Mouse (Mus musculus) heart, adult 18-20 months (tissue): Measurements from ENCODE around the gene Mpped1. TPM values are rescaled to one million over a fixed set of nuclear protein-coding genes. Genes with fewer than 3 reads are reported as not detected.

Source experiments
- DNase-seq, 2 experiments: peaks; one replicate each; pipeline ENCODE4 v3.0.0; 2021 to 2022; ENCODE audit warnings: mixed read lengths in 1 of 2
- total RNA-seq, 2 experiments: library from RNA; stranded (reverse); gene quantifications; 2 replicates each; pipeline ENCODE4 v1.2.3; 2021

Mpped1 gene
- total RNA-seq, 2 experiments from 2014 or later = not detected

GRCm38 (mm10) chr15:83789046-83789445 lies 9.8 kb downstream of the Mpped1 start:
- DNase-seq = no peak

DNA sequence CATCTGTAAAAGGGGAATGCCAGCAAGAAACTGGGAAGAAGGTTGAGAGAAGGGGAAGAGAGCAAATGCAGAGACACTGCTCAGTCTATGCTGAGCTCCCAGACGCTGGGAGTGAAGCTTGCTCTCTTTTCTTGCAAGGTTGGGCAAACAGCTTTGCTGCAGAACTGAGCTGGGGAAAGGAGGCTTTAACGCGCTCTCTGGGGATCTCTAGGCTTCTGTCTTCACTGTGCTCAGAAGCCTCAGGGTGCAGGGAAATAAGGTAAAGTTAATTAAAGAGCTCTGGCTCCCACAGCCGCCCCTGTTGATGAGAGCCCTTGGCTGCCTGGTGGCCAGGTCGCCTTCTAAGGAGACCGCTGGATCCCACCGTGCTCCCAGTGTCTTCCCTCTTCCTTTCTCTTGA lies 17.7 kb downstream of the Mpped1 start:
- DNase-seq = no peak

DNA sequence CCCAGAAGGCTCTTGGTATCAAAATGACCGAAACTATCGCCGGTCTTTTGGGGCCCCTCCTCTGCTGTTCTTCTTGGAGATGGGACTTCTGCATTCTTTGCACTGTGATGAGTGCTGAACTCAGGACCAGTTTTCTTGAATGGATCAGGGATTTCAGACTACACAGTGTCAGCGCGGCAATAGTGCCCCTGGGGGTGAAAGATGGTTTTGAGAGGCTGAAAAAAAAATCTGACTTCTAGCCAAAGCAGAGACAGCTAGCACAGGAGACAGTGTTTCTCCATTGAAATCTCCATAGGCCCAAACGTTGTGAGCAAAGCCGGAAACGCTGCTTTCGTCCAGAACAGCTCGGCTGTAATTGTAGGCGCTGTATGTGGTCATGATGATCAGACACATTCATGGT lies 19.7 kb downstream of the Mpped1 start:
- no peak for DNase-seq

- no peak for DNase-seq
These were observed 21.7 kb downstream of the Mpped1 start for GRCm38 (mm10) chr15:83801011-83801410.

DNA sequence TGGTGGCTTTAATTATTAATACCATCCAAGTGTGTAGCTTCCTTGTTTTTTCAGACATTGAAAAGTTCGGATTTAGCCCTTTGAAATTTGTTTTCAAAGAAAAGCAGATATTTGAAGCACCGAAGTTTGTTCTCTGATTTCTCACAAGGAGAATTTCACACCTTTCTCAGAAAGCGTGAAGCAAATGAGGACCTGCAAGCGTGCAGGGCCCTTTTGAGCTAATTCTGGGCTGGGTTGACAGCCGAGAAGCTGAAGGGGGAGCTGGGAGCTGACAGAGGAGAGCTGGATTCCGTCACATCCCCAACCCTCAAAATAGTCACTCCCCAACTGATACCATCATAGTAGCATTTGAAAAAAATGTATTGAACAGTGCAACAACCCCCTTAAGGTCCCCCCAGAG lies 34.8 kb downstream of the Mpped1 start:
- DNase-seq = no peak

- DNase-seq = no peak
These were observed 48.7 kb downstream of the Mpped1 start for GRCm38 (mm10) chr15:83828011-83828410.

- DNase-seq = no peak
These were observed 50.0 kb downstream of the Mpped1 start for GRCm38 (mm10) chr15:83829226-83829625.

DNA sequence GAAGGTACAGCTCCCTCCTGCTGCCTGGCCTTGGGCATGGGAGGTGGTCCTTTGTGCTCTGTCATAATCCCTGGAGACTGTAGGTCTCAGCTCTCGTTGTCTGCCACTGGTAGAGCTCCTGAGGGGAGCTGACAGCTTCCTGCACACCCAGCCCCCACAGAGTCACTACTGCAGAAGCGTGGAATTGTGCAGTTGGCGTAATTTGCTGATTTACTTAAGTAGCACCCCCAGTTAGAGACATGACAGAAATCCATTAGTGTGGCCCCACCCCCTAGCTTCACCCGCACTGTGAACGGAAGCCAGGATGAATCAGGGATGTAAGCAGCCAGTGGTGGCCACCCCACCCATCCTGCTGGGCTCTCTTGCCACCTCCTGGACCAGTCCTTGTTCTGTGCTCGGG lies 53.0 kb downstream of the Mpped1 start:
- DNase-seq = no peak

DNA sequence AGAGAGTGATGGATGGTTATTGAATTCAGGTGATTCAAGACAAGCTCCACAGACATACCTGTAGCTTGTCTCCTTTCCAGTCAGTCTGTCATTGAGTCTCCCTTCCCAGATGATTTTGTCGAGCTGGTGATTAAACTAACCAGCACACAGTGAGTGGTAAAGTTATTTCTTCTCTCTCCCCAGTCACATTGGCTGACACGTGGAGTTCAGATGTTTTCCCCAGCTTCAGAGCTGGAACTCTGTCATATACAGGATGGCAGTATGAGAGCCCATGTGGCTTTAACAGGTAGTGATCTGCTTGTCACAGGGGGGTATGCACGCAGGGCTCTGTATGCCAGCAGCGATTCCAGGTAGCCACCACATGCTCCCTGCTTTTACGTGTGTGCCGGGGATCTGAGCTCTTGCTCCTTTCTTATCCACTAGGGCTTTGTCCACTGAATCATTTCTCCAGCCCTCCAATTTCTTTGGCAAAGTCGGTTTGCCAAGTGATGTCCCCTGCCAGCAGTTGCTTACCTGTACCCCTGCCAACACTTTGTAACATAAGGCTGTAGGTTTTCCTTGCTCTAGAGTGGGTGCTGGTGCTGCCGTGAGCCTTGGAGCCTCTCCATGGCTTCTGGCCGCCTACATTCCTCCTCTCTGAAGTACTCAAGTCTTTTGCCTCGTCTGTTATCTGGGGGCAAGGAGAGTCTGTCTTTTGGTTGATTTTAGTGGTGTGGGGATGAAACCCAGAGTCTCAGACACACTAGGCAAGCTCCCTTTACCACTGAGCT lies 61.9 kb downstream of the Mpped1 start:
- DNase-seq = no peak

DNA sequence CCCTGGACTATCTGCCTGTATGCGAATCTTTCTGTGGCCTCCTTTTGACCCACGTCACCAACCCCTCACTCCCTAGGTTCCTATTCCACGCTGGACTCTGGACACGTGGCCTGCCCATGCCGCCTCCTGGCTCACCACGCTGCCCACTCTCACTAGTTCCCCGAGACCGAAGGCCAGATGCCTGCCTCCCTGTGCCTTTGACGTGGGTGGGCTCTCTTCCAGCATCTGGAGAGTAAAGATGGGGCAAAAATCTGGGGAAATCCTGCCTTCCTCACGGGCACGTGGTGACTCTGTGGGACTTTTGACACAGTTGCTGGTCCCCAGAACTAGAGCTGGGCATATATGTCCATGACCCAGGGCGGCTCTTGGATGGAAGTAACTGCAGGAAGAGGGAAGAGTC lies 63.2 kb downstream of the Mpped1 start:
- no peak for DNase-seq

DNA sequence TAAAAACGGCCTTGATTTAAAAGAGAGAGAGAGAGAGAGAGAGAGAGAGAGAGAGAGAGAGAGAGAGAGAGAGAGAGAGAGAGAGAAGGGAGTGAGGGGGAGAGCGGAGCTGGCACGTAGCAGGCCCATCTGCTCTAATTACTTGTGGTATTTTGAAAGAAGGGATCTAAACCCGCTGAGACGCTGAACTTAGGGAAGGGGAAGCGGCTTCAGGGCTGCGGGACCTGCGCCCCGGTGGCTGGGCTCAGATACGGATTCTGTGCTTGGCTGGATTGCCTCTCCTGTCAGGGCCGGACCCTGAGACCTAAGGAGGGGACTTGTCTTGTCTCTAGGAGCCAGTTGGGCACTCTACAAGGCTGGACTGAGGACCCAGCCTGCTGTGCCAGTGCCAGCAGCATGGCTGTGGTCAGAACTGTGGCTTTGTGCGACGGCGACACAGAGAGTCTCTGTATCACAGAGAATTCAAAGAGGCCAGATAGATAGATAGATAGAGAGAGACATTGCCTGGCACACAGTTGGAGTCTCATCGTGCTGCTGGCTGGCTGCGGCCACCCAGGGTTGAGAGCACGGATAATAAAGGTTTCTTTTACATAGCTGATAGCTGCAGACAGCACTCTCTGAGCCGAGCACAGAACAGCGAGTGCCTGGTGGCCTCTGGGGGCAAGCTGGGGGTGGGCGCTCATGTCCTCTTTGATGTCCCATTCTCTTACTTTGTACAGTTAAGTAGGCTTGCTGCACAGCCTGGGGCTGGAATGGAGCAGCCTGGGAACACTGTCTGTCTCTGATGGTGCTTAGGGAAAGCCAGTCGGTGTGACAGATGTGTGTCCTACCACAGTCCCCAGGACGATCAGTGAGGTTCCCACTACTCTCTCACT lies 63.9 kb downstream of the Mpped1 start:
- no peak for DNase-seq

DNA sequence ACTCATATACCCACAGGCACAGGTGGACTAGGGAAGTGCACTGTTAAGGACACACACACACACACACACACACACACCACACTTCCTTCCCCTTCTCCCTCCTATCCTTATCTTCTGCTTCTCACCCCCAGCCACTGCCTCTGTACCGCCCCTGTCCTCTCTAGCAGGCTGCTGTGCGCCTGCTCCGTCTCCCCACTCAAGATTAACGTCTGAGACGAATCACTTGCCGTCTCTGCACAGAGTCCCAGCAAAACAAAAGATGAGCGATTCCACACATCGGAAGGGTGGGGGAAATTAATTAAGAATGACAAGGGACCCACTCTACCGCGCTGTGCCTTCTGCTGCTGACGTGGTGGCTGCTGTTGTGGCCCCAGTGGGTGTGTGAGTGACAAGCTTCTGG lies 66.5 kb downstream of the Mpped1 start:
- DNase-seq = no peak

GRCm38 (mm10) chr15:83846592-83846991 lies 67.3 kb downstream of the Mpped1 start:
- DNase-seq = no peak

GRCm38 (mm10) chr15:83847512-83847911 lies 68.2 kb downstream of the Mpped1 start:
- DNase-seq = no peak

GRCm38 (mm10) chr15:83848193-83848592 lies 68.9 kb downstream of the Mpped1 start:
- no peak for DNase-seq

DNA sequence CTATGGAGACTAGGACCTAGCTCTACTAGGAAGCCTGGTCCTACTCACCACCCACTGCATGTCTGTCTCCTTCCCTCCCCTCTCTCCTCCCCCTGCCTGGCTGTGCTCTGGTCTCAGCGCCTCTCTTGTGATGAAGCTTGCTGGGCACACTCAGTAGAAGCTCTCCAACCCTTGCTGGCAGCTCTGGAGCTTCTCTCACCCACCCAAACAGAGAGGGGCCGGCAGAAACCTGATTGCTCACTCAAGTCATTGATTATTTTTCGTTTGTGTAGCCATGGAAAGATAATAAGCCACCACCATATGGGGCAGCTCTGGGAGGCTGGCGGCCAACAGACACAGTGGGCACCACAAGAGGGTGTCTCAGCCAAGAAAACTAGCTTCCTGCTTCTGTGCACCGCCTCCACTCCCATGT lies 74.1 kb downstream of the Mpped1 start:
- DNase-seq = no peak

GRCm38 (mm10) chr15:83857129-83857528 lies 77.9 kb downstream of the Mpped1 start:
- peak; percentile 50 to 85 for DNase-seq

- DNase-seq = no peak
These were observed 86.4 kb downstream of the Mpped1 start for GRCm38 (mm10) chr15:83865626-83866025.

DNA sequence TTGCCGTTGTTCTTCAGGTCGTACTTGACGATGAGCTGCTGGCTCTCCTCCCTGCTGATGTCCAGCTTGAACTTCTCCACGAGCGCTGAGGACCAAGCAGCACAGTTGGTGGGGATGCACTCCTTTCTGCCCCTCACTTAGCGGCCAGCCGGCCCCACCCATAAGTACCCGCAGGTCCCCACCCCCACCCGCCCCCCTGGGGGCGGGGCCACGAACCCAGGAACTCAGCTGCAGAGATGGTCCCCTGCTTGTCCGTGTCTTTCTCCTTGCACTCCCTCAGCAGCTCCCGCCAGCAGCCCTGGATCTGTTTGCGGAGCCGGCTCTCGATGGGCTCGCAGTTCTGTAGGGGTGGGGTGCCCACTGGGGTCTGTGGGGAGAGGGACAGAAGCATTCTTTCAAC lies 91.7 kb downstream of the Mpped1 start:
- DNase-seq = no peak

DNA sequence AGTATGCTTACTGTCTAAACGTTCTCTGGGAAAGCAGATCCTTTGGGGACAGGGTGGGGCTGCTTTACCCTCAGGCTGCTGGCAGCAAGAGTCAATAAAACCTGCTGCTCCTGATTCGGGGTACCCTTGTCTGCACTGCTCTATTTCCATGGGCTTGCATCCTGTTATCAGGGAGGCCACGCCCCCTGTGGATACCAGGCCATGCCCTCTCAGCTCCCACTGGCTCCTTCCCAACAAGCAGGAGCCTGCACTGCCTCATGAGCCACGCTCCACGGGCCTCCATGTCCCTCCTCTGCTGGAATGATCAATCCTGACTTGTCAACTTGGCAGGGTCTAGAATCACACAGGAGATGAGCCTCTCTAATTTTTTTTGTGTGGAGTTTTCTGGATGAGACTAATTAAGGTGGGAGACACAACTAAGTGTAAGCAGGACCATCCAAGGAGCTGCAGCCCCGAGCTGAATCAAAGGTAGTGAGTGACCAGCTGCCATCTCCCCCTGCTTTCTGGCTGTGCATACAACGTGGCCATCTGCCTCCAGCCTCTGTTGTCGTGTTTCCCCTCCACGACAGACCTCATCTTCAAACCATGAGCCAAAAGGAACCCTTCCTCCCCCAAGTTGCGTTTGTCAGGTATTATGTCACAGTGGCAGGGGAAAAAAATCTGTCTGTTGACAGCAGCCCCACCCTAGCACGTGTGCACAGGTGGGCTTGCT lies 98.0 kb downstream of the Mpped1 start:
- DNase-seq = no peak

DNA sequence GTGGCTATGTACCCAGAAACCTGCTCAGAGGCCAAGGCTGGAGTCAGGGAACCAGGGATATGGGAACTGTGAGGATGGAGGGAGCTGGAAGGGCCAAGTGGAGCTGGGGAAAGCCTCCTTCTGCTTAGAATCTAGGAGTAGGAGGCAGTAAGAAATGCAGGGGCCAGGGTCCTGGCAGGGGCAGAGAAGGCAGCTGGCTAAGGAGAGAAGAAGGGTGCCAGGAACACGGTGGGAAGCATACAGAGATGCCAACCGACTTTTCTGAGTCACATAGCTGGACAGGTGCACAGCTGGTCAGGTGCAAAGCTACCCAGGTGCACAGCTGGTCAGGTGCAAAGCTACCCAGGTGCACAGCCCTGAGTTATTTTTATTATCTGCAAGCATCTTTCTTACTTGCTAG lies 98.6 kb downstream of the Mpped1 start:
- DNase-seq = no peak

DNA sequence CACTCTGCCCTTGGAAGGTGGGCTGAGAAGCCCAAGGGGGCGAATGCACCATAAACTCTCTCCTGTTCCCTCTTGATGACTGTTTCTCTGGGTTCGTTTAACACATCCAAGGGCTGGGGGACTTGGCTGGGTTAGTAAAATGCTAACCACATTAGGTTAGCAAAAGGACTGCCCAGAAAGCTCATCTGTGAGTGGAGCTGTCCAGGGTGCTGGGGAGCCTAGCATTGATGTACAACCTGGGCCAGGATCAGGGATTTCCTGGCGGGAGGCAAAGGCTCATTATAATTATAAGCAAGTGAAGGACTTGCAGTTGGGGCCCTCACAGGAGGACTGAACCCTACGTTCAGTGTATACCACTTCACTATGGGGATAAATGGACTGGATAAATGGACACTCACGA lies 100.6 kb downstream of the Mpped1 start:
- DNase-seq = peak in 1 of 2 experiments; percentile 24

- DNase-seq = no peak
These were observed 104.6 kb downstream of the Mpped1 start for GRCm38 (mm10) chr15:83883821-83884220.
